Comparison of ENCODE assay signal across 9 mouse cellular contexts in genomic region chr15:99126816-99127365, GRCm38 (mm10). TPM values are rescaled to one million over a fixed set of nuclear protein-coding genes. Genes with fewer than 3 reads are reported as not detected.
DNase-seq lines count a peak whose midpoint lies in the region; ATAC-seq lines count a peak whose summit lies in the region.
"Had no signal": no experiment of that assay in that cellular context is flagged by ENCODE, and none has a peak within 500 bp of the region (broad histone marks: within the 10 kb centered on the region; RNA-seq: fewer than 3 reads in every experiment).

No protein-coding gene starts in this region.

- H3K4me3 ChIP-seq in heart, embryonic 10.5 days = peak overlapping the region; percentile 89
- peak overlapping the region; percentile 57 for H3K4me3 ChIP-seq in intestine, embryonic 14.5 days (ENCODE audit: low read depth, low read length)

- ATAC-seq in intestine, embryonic 14.5 days (replicated peaks; ENCODE audit: low FRiP score, low TSS enrichment, low read depth) = peak; percentile 14

- intact Hi-C loops in heart, postnatal 36 days (cut with DNase I) = no loop called here

- peak overlapping the region; percentile 83 for H3K9ac ChIP-seq in intestine, embryonic 14.5 days (ENCODE audit: low read length)

- 1% methylated on average over 34 of the region's 35 CpGs for WGBS in heart, embryonic 10.5 days
- WGBS in intestine, embryonic 14.5 days = under 1% methylated on average over 34 of the region's 35 CpGs

- no peak for DNase-seq in heart, embryonic 10.5 days (ENCODE audit: low spot score)
- no peak for DNase-seq in heart, postnatal 36 days
- peak; percentile 48 for DNase-seq in 416B (ENCODE audit: low read depth)
- peak; percentile 61 for DNase-seq in embryo, embryonic 11 days
- DNase-seq in intestine, embryonic 14.5 days (ENCODE audit: low spot score) = no peak
- DNase-seq in naive thymus-derived CD4-positive, alpha-beta T cell, adult 2 months (ENCODE audit: low read depth) = peak; percentile 29
- DNase-seq in c-Kit-positive CD71-positive TER-119-positive erythroid progenitor cells, embryonic 14.5 days (ENCODE audit: low spot score) = no peak
- no peak for DNase-seq in thymus, postnatal 4 days

- peak overlapping the region; percentile 99 for H3K27ac ChIP-seq in heart, embryonic 10.5 days
- peak overlapping the region; percentile 95 for H3K27ac ChIP-seq in intestine, embryonic 14.5 days (ENCODE audit: low read depth)

- no peaks in the 10 kb centered on the region for H3K27me3 ChIP-seq in heart, embryonic 10.5 days (ENCODE audit: insufficient read depth, poor library complexity, severe bottlenecking)
- H3K27me3 ChIP-seq in intestine, embryonic 14.5 days (replicated peaks; ENCODE audit: control insufficient read depth, insufficient read depth, low read length) = no peaks in the 10 kb centered on the region

- peaks cover 27% of the 10 kb centered on the region for H3K4me1 ChIP-seq in heart, embryonic 10.5 days
- peaks cover 24% of the 10 kb centered on the region for H3K4me1 ChIP-seq in intestine, embryonic 14.5 days (replicated peaks; ENCODE audit: control insufficient read depth, insufficient read depth, low read length)

- H3K9me3 ChIP-seq in heart, embryonic 10.5 days = no peaks in the 10 kb centered on the region
- H3K9me3 ChIP-seq in intestine, embryonic 14.5 days (ENCODE audit: control insufficient read depth, low read length) = no peaks in the 10 kb centered on the region

- peak overlapping the region; percentile 61 for H3K4me2 ChIP-seq in intestine, embryonic 14.5 days (ENCODE audit: low read length)

- peaks cover 9% of the 10 kb centered on the region; the same call in 1 of the 2 replicates for H3K36me3 ChIP-seq in heart, embryonic 10.5 days
- no peaks in the 10 kb centered on the region for H3K36me3 ChIP-seq in intestine, embryonic 14.5 days (ENCODE audit: control insufficient read depth, insufficient read depth, low read length)

RNA-seq across cellular contexts. Expression of gene Spats2, which starts 1.2 kb away (rescaled TPM):
- 42.1 and 58.5 TPM in 2 replicates for polyA plus RNA-seq in heart, embryonic 10.5 days (2016; fragmentation: Nextera tagmentation; extraction: Ambion mirVana)
- 1 to 10 TPM; 6.6 to 7.9 TPM for total RNA-seq in heart, postnatal 36 days (2021)
- 38.4 and 41.4 TPM in 2 replicates for polyA plus RNA-seq in intestine, embryonic 14.5 days (2014; fragmentation: Nextera tagmentation; extraction: Ambion mirVana)

RNA-seq across cellular contexts. Expression of gene Dnajc22, which starts 33.9 kb away (rescaled TPM):
- 2.7 and 7.5 TPM in 2 replicates for polyA plus RNA-seq in heart, embryonic 10.5 days (2016; fragmentation: Nextera tagmentation; extraction: Ambion mirVana)
- total RNA-seq in heart, postnatal 36 days (2021) = under 1 TPM; 0.22 to 0.36 TPM
- 16.3 and 20.2 TPM in 2 replicates for polyA plus RNA-seq in intestine, embryonic 14.5 days (2014; fragmentation: Nextera tagmentation; extraction: Ambion mirVana)
- total RNA-seq: left cerebral cortex, adult 18-20 months had no signal

RNA-seq across cellular contexts. Expression of gene C1ql4, which starts 39.3 kb away (rescaled TPM):
- 0.12 and 0.20 TPM in 2 replicates for polyA plus RNA-seq in heart, embryonic 10.5 days (2016; fragmentation: Nextera tagmentation; extraction: Ambion mirVana)
- not detected for total RNA-seq in heart, postnatal 36 days (2021)
- 0.16 TPM in 1 of 2 replicates, not detected in the other for polyA plus RNA-seq in intestine, embryonic 14.5 days (2014; fragmentation: Nextera tagmentation; extraction: Ambion mirVana)
- total RNA-seq: left cerebral cortex, adult 18-20 months had no signal

RNA-seq across cellular contexts. Expression of gene Troap, which starts 52.5 kb away (rescaled TPM):
- 35.7 TPM in 2 replicates for polyA plus RNA-seq in heart, embryonic 10.5 days (2016; fragmentation: Nextera tagmentation; extraction: Ambion mirVana)
- under 1 TPM; 0.33 to 0.49 TPM for total RNA-seq in heart, postnatal 36 days (2021)
- polyA plus RNA-seq in intestine, embryonic 14.5 days (2014; fragmentation: Nextera tagmentation; extraction: Ambion mirVana) = 25.4 and 27.7 TPM in 2 replicates
- total RNA-seq: left cerebral cortex, adult 18-20 months had no signal

Comparison
In these comparisons a context has a peak if more than half of its experiments do, and no peak if none do; other contexts are left out.
1. DNase-seq: peak in 416B (single experiment), embryo, embryonic 11 days (single experiment) and naive thymus-derived CD4-positive, alpha-beta T cell, adult 2 months (single experiment); none in heart, embryonic 10.5 days (single experiment), heart, postnatal 36 days (0 of 2), intestine, embryonic 14.5 days (single experiment), c-Kit-positive CD71-positive TER-119-positive erythroid progenitor cells, embryonic 14.5 days (single experiment) and thymus, postnatal 4 days (single experiment).